Mouse (Mus musculus): Measurements from ENCODE around the gene Il23a.
"Not testable (repeated sequence)": the region's sequence is repeated elsewhere in the genome, so short reads cannot be mapped to it uniquely, and the experiment has no call there.

The Il23a gene

DNA sequence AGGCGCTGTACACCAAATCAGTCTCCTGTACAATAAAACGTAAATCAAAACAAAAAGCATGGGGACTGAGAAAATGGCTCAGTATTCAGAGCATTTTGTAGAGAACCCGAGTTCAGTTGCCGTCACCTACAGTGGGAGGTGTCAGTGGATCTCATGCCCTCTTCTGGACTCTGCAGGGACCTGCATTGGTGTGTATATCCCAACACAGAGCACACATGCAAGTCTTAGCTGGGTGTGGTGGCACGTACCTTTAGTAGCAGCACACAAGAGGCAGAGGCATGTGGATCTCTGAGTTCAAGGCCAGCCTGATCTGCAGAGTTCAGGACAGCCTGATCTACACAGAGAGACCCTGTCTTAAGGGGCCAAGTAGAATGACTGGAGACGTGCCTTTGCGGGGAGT is 11.1 kb upstream of the Il23a start:
- DNase-seq (ENCODE audit: low spot score in 2 of 2) = no peak

DNA sequence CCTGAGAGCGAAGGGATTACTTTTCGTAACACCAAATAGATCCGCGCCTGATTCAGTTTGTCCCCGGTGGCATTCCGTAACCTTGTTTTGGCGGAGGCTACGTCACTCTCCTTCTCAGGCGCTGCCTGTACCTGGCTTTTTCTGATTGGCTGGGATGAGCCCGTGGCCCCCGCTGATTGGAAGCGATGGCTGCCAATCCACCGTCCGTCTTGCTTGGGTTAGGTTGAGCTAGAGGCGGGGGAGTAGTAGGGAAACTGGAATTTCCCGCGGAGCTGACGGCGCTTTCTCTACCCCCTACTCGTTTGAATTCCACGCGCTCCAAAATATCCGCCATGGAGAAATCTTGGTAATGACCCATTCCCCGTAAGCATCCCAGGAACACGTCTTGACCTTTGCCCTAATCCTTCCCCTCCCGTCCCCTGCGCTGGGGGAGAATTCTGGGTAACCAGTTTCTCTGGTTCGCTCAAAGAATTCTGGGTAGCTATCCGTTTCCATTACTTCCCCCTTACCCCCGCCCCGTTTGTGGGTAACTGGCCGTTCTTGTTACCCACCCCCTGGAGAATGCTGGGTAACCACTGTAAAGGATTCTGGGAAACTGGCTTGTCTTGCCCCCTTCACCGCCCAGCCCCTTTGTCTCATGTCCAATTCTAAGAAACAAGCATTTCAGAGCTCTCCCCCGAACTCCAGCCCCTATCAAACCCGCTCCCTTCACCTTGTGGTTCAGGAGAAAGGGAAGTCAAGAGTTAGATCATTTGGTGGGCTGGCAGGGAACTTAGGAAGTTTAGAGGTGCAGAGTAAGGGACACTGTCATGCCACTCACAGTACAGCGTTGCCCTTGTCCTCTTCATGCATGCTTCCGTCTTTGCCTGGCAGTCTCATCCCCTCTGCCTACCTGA is 4.8 kb upstream of the Il23a start, which contains the start of gene Pan2:
Gene Pan2, plus strand, starts transcription at position 210 of the 896 bp plus-strand sequence.
- peak; percentile 100 for DNase-seq (ENCODE audit: low spot score in 2 of 2)

DNA sequence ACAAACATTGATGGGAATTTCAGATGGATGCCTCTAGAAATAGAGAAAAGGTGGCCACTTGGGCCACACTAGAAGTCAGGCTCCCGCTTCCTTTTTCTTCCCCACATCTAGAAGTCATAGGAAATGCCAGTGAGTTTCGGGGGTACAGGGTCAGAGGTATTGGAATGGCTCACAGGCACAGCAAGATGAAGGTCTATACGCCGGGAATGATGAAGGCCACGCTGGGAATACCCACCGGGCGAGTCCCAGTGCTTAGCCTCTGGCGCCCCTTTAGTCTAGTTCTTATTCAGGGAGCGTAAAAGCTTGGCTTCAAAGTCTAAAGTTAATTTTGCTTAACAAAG is 4.2 kb upstream of the Il23a start:
- no peak for DNase-seq (ENCODE audit: low spot score in 2 of 2)

DNA sequence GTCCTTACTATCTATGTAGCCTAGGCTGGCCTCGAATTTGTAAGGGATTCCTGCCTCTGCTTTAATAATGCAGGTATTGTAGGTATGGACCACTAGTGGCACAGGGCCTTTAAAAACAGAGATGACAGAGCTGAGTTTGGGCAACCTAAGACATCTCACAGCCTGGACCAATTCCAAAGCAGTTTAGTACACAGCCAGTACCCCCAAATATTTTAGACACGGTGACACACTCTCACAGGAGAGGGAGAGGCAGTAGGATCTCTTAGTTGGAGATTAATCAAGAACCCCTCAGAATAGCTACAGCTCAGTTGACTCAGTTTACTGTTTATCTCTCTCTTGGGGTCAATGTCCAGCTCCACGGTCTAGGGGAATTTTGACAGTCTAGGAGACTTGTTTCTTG is 3.8 kb upstream of the Il23a start:
- no peak for DNase-seq (ENCODE audit: low spot score in 2 of 2)

DNA sequence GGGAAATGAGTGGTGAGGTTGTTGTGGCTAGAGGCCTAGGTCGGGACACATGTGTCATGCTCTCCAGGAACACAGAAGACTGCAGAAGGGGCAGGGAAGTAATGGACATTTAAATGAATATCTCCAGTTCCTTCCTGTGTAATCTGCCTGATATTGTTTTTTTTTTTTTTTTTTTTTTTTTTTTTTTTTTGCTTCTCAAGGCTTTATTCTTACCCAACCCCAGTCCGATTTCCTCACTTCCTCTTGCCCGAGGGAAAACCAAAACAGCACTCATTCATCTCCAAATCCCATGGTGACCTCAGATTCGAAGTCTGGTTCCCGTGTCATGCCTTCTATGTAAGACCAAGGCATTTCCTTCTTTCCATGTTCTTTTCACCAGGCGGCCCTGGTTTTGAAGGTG is 309 bp downstream of the Il23a start:
- DNase-seq (ENCODE audit: low spot score in 2 of 2) = no peak

DNA sequence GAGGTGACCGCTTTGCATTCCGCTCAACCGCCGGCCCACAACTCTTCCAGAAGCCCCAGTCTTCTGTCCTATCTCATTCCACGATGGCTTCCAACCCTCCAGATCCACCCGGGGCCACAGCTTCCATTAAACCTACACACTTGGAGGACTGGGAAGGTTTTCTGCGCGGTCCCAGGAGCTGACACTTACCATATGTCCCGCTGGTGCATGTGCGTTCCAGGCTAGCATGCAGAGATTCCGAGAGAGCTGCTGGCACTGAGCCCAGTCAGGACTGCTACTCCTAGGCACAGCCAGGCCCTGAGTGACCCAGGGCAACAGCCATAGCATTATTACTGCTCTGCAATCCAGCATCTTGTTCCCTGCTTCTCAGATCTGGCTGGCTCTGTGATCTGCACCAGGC is 930 bp downstream of the Il23a start:
- DNase-seq (ENCODE audit: low spot score in 2 of 2) = no peak

DNA sequence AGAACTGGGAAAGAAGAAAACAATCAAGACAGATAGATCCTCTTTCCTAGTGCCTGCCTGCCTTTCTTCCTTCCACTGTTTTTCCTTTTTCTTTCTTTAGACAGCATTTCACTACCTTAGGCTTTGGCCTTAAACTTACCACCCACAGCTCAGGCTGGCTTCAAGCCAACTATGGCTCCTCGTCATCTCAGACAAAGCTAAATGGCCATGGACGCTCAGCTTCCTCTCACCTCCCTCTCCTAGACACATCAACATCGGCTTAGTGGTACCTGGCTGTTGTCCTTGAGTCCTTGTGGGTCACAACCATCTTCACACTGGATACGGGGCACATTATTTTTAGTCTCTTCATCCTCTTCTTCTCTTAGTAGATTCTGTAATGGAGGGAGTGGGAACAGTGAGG is 1.3 kb downstream of the Il23a start:
- no peak for DNase-seq (ENCODE audit: low spot score in 2 of 2)

DNA sequence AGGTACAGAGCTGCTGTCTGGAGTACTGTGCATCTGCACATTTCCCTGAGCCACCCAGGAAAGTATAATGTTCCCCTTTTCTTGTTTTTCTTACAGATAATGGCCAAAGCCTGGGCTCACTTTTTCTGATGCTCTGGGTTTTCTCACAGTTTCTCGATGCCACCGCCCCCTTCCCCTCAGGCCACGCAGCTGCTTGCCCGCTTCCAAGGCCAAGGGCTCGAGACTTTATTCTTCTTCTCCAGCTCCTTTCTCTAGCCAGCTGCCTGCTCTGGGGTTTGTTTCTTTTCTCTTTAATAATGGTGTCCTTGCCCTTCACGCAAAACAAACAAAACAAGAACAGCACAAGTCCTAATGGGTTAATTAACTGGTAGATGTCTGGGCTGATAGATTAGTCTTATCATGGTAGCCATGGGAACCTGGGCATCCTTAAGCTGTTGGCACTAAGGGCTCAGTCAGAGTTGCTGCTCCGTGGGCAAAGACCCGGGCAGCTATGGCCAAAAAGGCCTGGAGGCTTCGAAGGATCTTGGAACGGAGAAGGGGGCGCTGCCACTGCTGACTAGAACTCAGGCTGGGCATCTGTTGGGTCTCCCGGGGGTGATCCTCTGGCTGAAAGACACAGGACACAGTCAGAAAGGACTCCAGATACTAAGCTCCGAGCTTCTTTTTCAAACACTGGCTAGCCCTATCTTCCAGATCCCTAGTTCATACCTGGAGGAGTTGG is 2.0 kb downstream of the Il23a start:
- no peak for DNase-seq (ENCODE audit: low spot score in 2 of 2)

DNA sequence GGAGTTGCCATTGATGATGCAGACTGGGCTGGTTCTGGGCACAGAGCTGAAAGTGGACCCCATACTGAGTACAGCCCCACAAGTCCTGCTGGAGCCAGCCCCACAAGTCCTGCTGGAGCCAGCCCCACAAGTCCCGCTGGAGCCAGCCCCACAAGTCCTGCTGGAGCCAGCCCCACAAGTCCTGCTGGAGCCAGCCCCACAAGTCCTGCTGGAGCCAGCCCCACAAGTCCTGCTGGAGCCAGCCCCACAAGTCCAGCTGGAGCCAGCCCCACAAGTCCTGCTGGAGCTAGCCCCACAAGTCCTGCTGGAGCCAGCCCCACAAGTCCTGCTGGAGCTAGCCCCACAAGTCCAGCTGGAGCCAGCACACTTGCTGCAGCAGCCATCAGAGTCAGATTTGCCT is 8.0 kb downstream of the Il23a start:
- not testable (repeated sequence) for DNase-seq (ENCODE audit: low spot score in 2 of 2)

DNA sequence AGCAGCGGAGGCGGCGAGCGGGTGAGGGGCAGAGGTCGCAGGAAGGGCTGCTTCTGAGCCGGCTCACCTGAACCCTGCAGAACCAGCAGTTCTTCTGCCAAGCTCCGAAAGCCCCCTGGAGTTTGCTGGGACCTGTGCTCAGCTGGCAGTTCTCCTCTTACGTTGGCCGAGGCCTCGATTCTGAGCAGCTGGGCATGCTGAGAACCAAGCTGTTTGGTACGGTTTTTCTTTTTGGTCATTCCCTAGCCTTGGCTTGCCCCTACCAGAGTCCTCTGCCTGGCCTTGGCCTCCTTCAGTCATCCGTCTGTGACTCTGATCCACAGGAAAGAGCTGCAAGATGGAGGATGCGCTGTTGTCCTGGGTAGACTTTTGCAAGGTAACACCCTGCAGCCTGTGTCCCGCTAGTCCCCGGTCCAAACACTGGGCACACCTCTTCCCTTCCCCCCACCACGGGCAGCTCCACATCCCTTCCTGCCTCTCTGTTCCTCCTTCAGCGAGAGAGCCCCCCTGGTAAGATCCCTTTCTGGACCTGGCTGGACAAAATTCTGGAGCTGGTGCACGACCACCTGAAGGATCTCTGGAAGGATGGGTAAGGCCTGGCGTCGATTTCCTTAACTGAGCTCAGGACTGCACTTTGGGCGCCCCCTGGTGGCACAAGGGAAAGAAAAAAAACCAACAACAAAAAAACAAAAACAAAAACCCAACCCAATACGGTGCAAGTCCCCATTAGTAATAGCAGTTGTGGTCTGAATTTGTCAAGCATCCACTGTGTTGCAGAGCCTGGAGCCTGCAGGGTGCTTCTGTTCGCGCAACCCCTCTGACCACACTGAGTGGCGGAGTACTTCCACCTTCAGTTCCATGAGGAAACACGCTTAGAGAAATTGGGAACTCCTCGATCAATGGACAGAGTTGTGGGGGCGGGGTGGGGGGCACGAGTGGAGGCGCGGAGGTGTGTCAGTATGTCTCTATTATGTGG is 14.7 kb downstream of the Il23a start:
- peak; percentile 49 to 55 for DNase-seq (ENCODE audit: low spot score in 2 of 2)

DNA sequence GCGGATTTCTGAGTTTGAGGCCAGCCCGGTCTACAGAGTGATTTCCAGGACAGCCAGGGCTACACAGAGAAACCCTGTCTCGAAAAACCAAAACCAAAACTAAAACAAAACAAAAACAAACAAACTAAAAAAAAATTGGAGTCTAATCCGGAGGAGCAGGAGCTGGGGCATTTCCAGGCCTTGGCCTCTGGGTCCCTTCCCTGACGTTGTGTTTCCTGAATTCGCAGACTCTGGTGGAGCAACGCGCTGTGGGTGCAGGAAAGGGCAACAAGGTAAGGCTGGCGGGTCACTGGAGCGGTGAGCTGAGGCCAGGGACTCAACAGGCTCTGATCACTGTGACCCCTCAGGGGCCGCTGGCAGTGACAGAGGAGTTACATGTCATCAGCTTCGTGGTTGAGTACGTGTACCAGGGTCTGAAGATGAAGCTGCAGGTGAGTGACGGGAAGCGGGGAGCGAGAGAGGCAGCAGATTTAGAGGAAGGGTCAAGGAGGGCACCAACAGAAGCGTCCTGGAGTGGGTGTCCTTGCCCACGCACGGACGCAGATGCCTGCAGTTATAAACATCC is 15.6 kb downstream of the Il23a start:
- no peak for DNase-seq (ENCODE audit: low spot score in 2 of 2)

DNA sequence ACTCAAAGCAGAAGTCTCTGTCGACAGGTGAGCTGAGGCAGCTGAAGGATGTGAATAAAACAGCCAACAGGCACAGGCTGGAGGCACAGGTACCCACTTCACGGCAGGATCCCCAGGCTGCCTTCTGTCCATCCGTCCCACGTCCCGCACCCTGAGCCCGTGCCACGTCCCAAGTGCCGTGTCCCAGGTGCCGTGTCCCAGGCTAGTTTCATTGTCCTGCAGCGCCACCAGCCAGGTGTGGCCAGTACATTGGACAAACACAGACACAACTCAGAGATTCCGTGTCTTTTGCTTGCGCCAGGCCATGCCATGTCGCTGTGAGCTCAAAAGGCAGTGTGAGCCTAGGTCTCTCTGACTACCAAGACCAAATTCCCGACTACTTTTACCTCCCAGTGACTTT is 16.9 kb downstream of the Il23a start:
- no peak for DNase-seq (ENCODE audit: low spot score in 2 of 2)

DNA sequence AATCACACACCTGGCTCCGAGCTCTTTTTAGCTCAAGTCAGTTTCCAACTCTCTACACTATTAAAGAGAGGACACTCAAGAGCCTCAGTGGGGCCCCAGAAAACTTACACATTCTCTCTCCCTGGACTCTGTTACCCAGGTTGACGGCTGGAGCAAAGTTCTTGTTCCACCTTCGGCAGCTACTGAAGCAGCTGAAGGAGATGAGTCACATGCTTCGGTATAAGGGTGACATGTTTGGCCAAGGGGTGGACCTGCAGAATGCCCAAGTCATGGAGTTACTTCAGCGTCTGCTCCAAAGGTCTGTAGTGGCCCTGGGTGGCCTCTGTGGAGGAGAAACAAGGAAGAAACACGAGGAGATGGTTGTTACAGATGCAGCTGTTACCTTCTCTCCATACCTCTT is 17.6 kb downstream of the Il23a start:
- DNase-seq (ENCODE audit: low spot score in 2 of 2) = no peak

DNA sequence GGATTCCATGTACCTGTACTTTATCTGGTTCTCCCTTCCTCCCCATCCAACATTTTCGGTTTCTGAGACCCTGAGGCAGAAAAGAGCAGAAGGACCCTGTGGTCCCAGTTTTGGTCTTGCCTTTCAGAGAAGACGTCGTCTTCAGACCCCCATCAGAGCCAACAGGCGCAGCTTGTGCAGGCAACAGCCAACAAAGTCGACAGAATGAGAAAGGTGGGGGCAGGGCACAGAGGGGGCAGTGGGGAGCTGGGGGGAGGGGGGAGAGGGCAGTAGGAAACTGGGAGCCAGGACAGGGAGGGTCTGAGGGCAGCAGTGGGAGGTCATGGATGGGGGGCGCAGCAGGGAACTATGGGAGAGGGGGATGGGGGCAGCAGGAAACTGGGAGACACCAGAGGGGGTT is 20.4 kb downstream of the Il23a start:
- no peak for DNase-seq (ENCODE audit: low spot score in 2 of 2)

DNA sequence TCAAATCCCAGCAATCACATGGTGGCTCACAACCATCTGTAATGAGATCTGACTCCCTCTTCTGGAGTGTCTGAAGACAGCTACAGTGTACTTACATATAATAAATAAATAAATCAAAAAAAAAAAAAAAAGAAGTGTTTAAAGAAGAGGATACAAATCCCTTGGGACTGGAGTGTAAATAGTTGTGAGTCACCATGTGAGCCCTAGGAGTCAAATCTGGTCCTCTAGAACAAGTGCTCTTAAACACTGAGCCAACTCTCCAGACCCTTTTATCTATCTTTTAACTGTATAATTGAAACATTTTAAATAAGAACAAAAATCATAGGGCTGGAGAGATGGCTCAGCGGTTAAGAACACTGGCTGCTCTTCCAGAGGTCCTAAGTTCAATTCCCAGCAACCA is 23.2 kb downstream of the Il23a start:
- not testable (repeated sequence) for DNase-seq (ENCODE audit: low spot score in 2 of 2)

DNA sequence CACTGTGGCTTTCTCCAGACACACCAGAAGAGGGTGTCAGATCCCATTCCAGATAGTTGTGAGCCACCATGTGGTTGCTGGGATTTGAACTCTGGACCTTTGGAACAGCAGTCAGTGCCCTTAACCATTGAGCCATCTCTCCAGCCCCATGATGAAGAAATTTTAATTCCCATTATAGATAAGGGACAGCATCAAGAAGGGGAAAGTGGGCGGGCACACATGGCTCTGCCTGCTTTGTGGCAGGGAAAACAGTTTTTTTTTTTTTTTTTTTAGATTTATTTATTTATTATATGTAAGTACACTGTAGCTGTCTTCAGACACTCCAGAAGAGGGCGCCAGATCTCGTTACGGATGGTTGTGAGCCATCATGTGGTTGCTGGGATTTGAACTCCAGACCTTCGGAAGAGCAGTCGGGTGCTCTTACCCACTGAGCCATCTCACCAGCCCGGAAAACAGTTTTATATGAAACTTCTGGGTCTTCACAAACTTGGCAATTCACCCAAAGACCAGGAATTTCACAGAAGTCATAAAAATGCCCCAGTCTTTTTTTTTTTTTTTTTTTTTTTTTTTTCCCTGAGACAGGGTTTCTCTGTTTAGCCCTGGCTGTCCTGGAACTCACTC is 25.6 kb downstream of the Il23a start:
- DNase-seq (ENCODE audit: low spot score in 2 of 2) = not testable (repeated sequence)

DNA sequence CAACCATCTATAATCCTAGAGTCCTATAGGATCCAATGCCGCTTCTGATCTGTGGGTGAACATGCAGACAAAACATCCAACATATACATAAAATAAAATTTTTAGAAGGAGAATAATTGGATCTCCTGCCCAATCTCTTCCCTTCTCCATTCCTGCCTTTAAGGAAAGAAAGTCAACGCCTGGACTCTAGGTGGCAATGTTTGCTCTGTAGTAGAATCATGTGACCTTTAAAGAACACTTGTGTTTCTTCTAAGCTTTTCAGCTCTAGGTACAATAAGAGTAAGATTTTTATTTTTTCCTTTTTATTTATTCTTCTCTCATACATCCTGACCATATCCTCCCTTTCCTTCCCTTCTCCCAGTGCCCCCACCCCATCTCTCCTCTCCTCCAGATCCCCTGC is 26.7 kb downstream of the Il23a start:
- no peak for DNase-seq (ENCODE audit: low spot score in 2 of 2)

DNA sequence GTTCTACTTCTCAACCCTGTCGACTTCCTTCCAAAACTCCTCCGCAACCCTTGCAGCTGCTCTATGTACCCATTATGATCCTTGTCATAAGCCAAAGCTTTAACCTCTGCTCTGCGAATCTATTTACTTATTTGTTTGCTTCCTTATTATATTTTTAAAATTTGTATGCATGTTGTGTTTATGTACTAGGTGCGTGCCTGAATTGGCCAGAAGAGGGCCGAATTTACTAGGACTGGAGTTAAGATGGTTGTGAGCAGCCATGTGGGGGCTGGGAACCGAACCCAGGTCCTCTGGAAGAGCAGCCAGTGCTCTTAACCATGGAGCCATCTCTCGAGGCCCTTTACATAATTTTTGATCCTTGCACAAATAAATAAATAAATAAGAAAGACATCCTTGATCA is 27.7 kb downstream of the Il23a start:
- no peak for DNase-seq (ENCODE audit: low spot score in 2 of 2)

DNA sequence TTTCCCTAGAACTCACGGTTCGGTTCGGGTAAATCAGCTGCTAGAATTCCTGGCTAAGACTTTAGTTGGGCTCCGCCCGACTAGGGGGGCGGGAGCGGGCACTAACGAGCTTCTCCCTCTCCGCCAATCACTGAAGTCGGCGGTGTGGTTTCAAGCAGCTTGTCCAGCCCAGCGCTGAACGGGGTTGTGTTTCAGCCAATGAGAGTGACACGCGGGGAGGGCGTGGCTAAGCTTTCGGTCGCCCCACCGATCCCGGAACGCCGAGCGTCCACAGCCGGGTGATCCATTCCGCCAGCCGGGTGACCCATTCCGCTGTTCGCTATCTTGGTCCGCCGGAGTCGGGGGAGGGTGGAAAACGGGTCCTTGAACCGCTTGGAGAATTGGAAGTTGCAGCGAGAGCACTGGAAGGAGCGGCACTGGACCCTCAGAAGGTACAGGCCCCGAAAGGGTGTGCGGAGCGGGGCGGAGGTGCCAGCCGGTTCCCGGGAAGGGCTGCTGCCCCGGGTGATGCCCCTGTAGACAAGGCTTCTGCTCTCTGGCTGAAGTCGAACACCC is 28.2 kb downstream of the Il23a start, which contains the start of gene Stat2:
Gene Stat2, plus strand, starts transcription at position 273 of the 555 bp plus-strand sequence.
- DNase-seq (ENCODE audit: low spot score in 2 of 2) = peak; percentile 89 to 93

DNA sequence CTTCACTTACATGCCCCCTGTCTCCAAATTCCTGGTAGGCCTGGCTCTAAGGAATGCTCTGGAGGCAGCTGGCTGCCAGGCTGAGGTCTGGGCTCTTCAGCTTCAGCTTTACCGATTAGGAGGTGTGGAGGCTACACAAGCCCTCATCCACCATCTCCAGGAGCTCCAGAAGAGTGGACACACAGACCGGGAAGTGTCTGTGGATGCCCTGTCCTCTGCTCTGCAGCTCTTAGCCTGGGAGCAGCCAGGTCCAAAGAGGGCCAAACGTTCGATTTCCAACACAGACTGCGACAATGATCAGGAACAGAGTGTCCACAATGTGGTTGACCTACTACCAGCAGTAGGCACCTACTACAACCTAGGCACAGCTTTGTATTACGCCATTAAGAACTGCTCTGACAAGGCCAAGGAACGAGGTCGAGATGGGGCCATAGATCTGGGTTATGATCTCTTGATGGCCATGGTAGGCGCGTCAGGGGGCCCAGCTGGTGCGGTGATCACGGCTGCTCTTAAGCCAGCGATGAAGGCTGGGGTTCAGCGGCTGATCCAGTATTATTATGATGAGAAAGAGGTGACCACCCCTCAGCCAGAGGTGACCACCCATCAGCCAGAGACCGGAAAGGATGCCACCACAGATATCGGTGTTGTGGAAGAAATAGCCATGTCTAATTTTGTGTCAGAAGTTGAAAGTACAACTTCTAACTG is 29.2 kb downstream of the Il23a start:
- DNase-seq (ENCODE audit: low spot score in 2 of 2) = no peak
